Mouse (Mus musculus) limb, embryonic 10.5 days (tissue): ENCODE measurements at regions not wholly inside any gene's neighbourhood (a gene's known extent, or its start where the extent isn't known, plus 50 kb on each side); places are given as distances from the start of the nearest gene placed in this dataset.

Experiments
- DNase-seq: peaks from one replicate; pipeline ENCODE4 v3.0.0-alpha.2; 2017; ENCODE audit warnings: low spot score
- H3K27ac ChIP-seq: fragments of 300-500 bp; sonication (generic); 2 replicates; pipeline ENCODE4 v1.5.1; 2016; ENCODE audit warnings: mild to moderate bottlenecking
- H3K27me3 ChIP-seq: fragments of 300-500 bp; sonication (generic); 2 replicates; pipeline ENCODE4 v1.6.1; 2016; ENCODE audit warnings: low read depth, mild to moderate bottlenecking; ENCODE audit not compliant: poor library complexity, severe bottlenecking
- H3K36me3 ChIP-seq: fragments of 300-500 bp; sonication (generic); 2 replicates; pipeline ENCODE4 v1.6.1; 2016; ENCODE audit warnings: mild to moderate bottlenecking, moderate library complexity
- H3K4me1 ChIP-seq: fragments of 300-500 bp; sonication (generic); 2 replicates; pipeline ENCODE4 v1.6.1; 2016
- H3K4me3 ChIP-seq: fragments of 300-500 bp; sonication (generic); 2 replicates; pipeline ENCODE4 v1.5.1; 2016; ENCODE audit warnings: mild to moderate bottlenecking, moderate library complexity
- H3K9me3 ChIP-seq: fragments of 300-500 bp; sonication (generic); replicated peaks from 2 replicates; pipeline ENCODE4 v1.6.1; 2016; ENCODE audit warnings: mild to moderate bottlenecking
- WGBS: fragments of 180-500 bp; shearing (Covaris S2); methylation state at CpG from one replicate; pipeline ENCODE4 v1.1.7; 2016; 5-methylcytosine and 5-hydroxymethylcytosine counted together

DNA sequence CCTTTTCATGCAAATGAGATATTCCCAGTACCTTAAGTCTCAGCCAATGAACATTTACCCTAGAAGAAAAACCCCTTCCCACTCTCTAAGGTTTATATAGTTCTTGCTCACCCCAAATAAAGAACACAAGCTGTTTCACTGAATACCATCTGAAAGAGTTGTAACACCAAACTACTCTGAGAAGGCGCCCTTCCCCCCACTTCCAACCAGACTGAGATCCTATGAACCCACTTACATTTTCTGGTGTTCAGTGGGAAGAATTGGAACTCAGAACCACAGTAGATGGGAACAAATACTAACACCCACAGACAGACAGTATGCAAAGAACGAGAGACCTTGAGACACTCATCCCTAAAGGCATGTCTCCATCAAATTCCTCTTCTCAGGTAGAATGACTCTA is 65.4 kb upstream of the Smlr1 start:
- Histone ChIP-seq H3K36me3 (no peaks in the 10 kb centered on the region), H3K4me1 (no peaks in the 10 kb centered on the region), H3K27me3 (no peaks in the 10 kb centered on the region), H3K4me3 (no peak overlapping the region), H3K27ac (no peak overlapping the region), H3K9me3 (no peaks in the 10 kb centered on the region)
- no peak for DNase-seq
- WGBS: 90% methylated on average over 2 of the region's 2 CpGs

DNA sequence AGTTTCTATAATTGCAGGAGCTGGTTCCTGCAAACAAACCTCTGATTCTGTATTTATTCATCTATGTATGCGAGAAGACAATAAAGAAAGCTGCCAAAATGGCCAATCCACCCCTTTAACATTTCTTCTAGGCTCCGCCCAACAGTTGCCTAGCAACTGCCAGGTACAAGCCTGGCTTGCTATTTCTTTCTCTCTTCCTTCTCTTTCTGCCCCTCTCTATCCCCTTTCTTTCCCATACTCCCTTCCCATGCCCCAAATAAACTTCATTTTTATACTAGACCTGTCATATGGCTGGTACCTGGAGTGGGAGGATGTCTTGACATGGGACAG is 53.2 kb upstream of the Smlr1 start:
- Histone ChIP-seq H3K4me1 (no peaks in the 10 kb centered on the region), H3K9me3 (no peaks in the 10 kb centered on the region), H3K27ac (no peak overlapping the region), H3K4me3 (no peak overlapping the region), H3K36me3 (no peaks in the 10 kb centered on the region), H3K27me3 (no peaks in the 10 kb centered on the region)
- WGBS: 98% methylated on average over 2 of the region's 2 CpGs
- DNase-seq: no peak

- no peaks in the 10 kb centered on the region for H3K36me3 ChIP-seq
- H3K4me3 ChIP-seq: no peak overlapping the region
- H3K9me3 ChIP-seq: no peaks in the 10 kb centered on the region
- WGBS: 90% methylated on average over 12 of the region's 12 CpGs
- no peak overlapping the region for H3K27ac ChIP-seq
- no peaks in the 10 kb centered on the region for H3K4me1 ChIP-seq
- no peak for DNase-seq
- no peaks in the 10 kb centered on the region for H3K27me3 ChIP-seq
Measured at GRCm38 (mm10) chr10:25588611-25589315, 52.7 kb upstream of the Smlr1 start.
